8 mouse cellular contexts compared by ENCODE assay signal in the genomic region with DNA sequence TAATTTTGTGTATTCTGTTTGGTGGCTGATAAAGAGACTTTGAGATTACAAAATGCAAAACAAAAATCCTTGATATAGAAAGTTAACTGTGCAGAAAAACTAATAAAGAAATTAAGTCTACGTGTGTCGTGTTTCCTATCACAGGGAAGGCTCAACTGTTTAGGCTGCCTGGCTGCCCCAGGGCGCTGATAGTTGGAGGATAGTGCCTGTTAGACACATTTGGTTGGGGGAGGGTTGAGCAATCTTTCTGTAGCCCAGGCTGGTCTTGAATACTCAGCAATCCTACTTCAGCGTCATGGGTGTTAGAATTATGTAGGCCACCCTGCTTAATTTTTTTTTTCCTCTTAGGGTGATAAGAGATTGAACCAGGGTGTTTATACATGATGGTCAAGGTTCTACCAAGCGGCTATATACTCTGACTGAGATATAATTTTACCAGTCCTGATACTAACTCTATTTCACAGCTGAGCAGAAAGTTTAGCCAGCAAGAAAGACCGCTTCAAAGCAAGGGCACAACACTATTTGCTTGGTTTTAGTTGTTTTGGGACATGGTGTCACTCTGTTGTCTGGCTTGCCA. TPM values are rescaled to one million over a fixed set of nuclear protein-coding genes. Genes with fewer than 3 reads are reported as not detected.
DNase-seq lines count a peak whose midpoint lies in the region; ATAC-seq and TF ChIP-seq lines count a peak whose summit lies in the region.

No protein-coding gene starts in this region.

- ATAC-seq in lung, embryonic 14.5 days (ENCODE audit: insufficient read depth): no peak
- no peak for ATAC-seq in limb, embryonic 11.5 days (ENCODE audit: insufficient number of reproducible peaks, low FRiP score, low TSS enrichment, low read depth)
- no peak for ATAC-seq in neural tube, embryonic 12.5 days (ENCODE audit: low FRiP score, low read depth)

- H3K9me3 ChIP-seq in lung, embryonic 14.5 days (ENCODE audit: low read depth, low read length): no peaks in the 10 kb centered on the region
- no peaks in the 10 kb centered on the region for H3K9me3 ChIP-seq in forebrain, embryonic 10.5 days
- no peaks in the 10 kb centered on the region for H3K9me3 ChIP-seq in limb, embryonic 11.5 days (ENCODE audit: control insufficient read depth, low read length)
- H3K9me3 ChIP-seq in neural tube, embryonic 12.5 days: no peaks in the 10 kb centered on the region

- H3K4me3 ChIP-seq in lung, embryonic 14.5 days (ENCODE audit: low read depth, low read length): peak overlapping the region; percentile 76
- H3K4me3 ChIP-seq in forebrain, embryonic 10.5 days: peak overlapping the region; percentile 91
- 0 out of 2 replicates have a peak overlapping the region, but pooled peaks have one; percentile 75 for H3K4me3 ChIP-seq in limb, embryonic 11.5 days (ENCODE audit: low read depth, low read length)
- H3K4me3 ChIP-seq in neural tube, embryonic 12.5 days: peak overlapping the region; percentile 85

- 0 out of 2 replicates have a peak overlapping the region, but pooled peaks have one; percentile 10 for H3K27ac ChIP-seq in lung, embryonic 14.5 days (ENCODE audit: low read depth)
- peak overlapping the region; percentile 94; the same call in 1 of the 2 replicates for H3K27ac ChIP-seq in forebrain, embryonic 10.5 days
- H3K27ac ChIP-seq in limb, embryonic 11.5 days (replicated peaks; ENCODE audit: low read depth, low read length): no peak overlapping the region
- H3K27ac ChIP-seq in neural tube, embryonic 12.5 days: no peak overlapping the region

- H3K9ac ChIP-seq in lung, embryonic 14.5 days: peak overlapping the region; percentile 72; the same call in 1 of the 2 replicates
- H3K9ac ChIP-seq in limb, embryonic 11.5 days (ENCODE audit: low read length): no peak overlapping the region
- H3K9ac ChIP-seq in neural tube, embryonic 12.5 days: peak overlapping the region; percentile 82

- no peak for TF ChIP-seq CTCF in lung, embryonic 14.5 days (IDR thresholded peaks at IDR 0.05; ENCODE audit: low read depth)

- intact Hi-C loops in gastrocnemius, postnatal 36 days (cut with DNase I): loop anchor here (5.0 kb wide), 2 partner anchors 117 to 202 kb away; no protein-coding TSS in a partner anchor

- WGBS in lung, embryonic 14.5 days: 78% methylated on average over 6 of the region's 6 CpGs
- WGBS in forebrain, embryonic 10.5 days: 91% methylated on average over 6 of the region's 6 CpGs
- WGBS in limb, embryonic 11.5 days: 86% methylated on average over 6 of the region's 6 CpGs
- WGBS in neural tube, embryonic 12.5 days: 86% methylated on average over 6 of the region's 6 CpGs

- peak overlapping the region; percentile 66 for H3K4me2 ChIP-seq in lung, embryonic 14.5 days
- H3K4me2 ChIP-seq in limb, embryonic 11.5 days (ENCODE audit: low read depth, severe bottlenecking): peak overlapping the region; percentile 87
- peak overlapping the region; percentile 97 for H3K4me2 ChIP-seq in neural tube, embryonic 12.5 days (replicated peaks)

- H3K36me3 ChIP-seq in lung, embryonic 14.5 days (ENCODE audit: insufficient read depth): peaks cover 26% of the 10 kb centered on the region
- peaks cover 32% of the 10 kb centered on the region for H3K36me3 ChIP-seq in forebrain, embryonic 10.5 days (replicated peaks)
- H3K36me3 ChIP-seq in limb, embryonic 11.5 days (ENCODE audit: control insufficient read depth, insufficient read depth, low read length): peaks cover 9% of the 10 kb centered on the region; the same call in 1 of the 2 replicates
- peaks cover 53% of the 10 kb centered on the region for H3K36me3 ChIP-seq in neural tube, embryonic 12.5 days

- 0 out of 2 replicates have a peak, but pooled peaks cover 4% of the 10 kb centered on the region for H3K4me1 ChIP-seq in lung, embryonic 14.5 days (ENCODE audit: insufficient read depth)
- H3K4me1 ChIP-seq in forebrain, embryonic 10.5 days: peaks cover 28% of the 10 kb centered on the region
- peaks cover 9% of the 10 kb centered on the region for H3K4me1 ChIP-seq in limb, embryonic 11.5 days (ENCODE audit: control insufficient read depth, insufficient read depth, low read length)
- H3K4me1 ChIP-seq in neural tube, embryonic 12.5 days: peaks cover 18% of the 10 kb centered on the region

- H3K27me3 ChIP-seq in lung, embryonic 14.5 days (ENCODE audit: insufficient read depth, low read length): no peaks in the 10 kb centered on the region
- H3K27me3 ChIP-seq in forebrain, embryonic 10.5 days (ENCODE audit: poor library complexity, severe bottlenecking): no peaks in the 10 kb centered on the region
- no peaks in the 10 kb centered on the region for H3K27me3 ChIP-seq in limb, embryonic 11.5 days (ENCODE audit: control insufficient read depth, insufficient read depth, low read length)
- no peaks in the 10 kb centered on the region for H3K27me3 ChIP-seq in neural tube, embryonic 12.5 days (replicated peaks)

- no peak for DNase-seq in lung, embryonic 14.5 days
- DNase-seq in lung, postnatal 4 days: no peak
- no peak for DNase-seq in forebrain, embryonic 10.5 days (ENCODE audit: extremely low spot score, low spot score)
- no peak for DNase-seq in limb, embryonic 11.5 days (ENCODE audit: low spot score)
- no peak for DNase-seq in Muller cell, postnatal 12 days (ENCODE audit: inconsistent ontology term)
- no peak for DNase-seq in kidney, postnatal 10 days
- DNase-seq in gastrocnemius, postnatal 36 days: no peak

RNA-seq across cellular contexts. Expression of a gene that starts 0.8 kb away (rescaled TPM):
- polyA plus RNA-seq in lung, embryonic 14.5 days (2014; fragmentation: Nextera tagmentation; extraction: Ambion mirVana): 19.9 and 20.4 TPM in 2 replicates
- polyA plus RNA-seq in forebrain, embryonic 10.5 days (2016; fragmentation: Nextera tagmentation; extraction: Ambion mirVana): 29.5 and 31.0 TPM in 2 replicates
- 17.8 and 19.7 TPM in 2 replicates for polyA plus RNA-seq in limb, embryonic 11.5 days (2014; fragmentation: Nextera tagmentation; extraction: Ambion mirVana)
- polyA plus RNA-seq in neural tube, embryonic 12.5 days (2016; fragmentation: Nextera tagmentation; extraction: Ambion mirVana): 16.6 and 23.0 TPM in 2 replicates
- total RNA-seq in gastrocnemius, postnatal 36 days (2021): 10 to 100 TPM in 1 of 2 experiments, 1 to 10 TPM in 1; 9.6 to 13.3 TPM

RNA-seq across cellular contexts. Expression of a gene that starts 38.1 kb away (rescaled TPM):
- 11.4 and 14.6 TPM in 2 replicates for polyA plus RNA-seq in lung, embryonic 14.5 days (2014; fragmentation: Nextera tagmentation; extraction: Ambion mirVana)
- 14.7 and 16.7 TPM in 2 replicates for polyA plus RNA-seq in forebrain, embryonic 10.5 days (2016; fragmentation: Nextera tagmentation; extraction: Ambion mirVana)
- polyA plus RNA-seq in limb, embryonic 11.5 days (2014; fragmentation: Nextera tagmentation; extraction: Ambion mirVana): 8.7 and 11.3 TPM in 2 replicates
- polyA plus RNA-seq in neural tube, embryonic 12.5 days (2016; fragmentation: Nextera tagmentation; extraction: Ambion mirVana): 130 and 145 TPM in 2 replicates
- 1 to 10 TPM; 4.0 to 4.8 TPM for total RNA-seq in gastrocnemius, postnatal 36 days (2021)

Comparison
In these comparisons a context has a peak if more than half of its experiments do, and no peak if none do; other contexts are left out.
1. H3K27ac ChIP-seq: peak in lung, embryonic 14.5 days (single experiment) and forebrain, embryonic 10.5 days (single experiment); none in limb, embryonic 11.5 days (single experiment) and neural tube, embryonic 12.5 days (single experiment).
2. Peak in every context shown above with its lines, with median percentiles within 50 percentile points of each other: H3K4me2 ChIP-seq and H3K4me3 ChIP-seq.